Mouse (Mus musculus) erythroblast, embryonic 14.5 days (primary cell): ENCODE data around the gene Phlda2.

ENCODE experiments used
- GATA1 ChIP-seq: IDR thresholded peaks from 2 replicates; pipeline ENCODE4 v1.6.1; 2012; ENCODE audit warnings: low read length, inconsistent platforms, mixed read lengths
- TAL1 ChIP-seq: IDR thresholded peaks from 3 replicates; pipeline ENCODE4 v1.6.1; 2012; ENCODE audit warnings: low read length, inconsistent platforms, mixed read lengths

DNA sequence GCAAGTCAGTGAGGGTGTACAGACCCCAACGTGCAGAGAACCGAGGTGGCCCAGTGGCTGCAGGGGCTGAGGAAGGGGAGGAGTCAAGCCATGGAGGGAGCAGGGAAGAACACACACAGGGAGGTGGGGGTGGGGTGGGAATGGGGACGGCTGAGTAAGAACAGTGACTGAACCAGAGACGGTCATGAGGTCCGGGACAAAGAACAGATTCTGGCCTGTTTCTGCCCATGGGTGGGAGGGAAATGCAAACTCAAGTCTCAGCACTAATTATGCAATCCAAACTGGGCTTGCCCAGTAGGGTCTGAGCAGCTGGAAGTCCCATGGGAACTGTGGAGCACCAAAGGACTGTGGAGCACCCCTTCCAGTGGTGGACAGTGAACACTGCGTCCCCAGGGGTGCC is 20.4 kb downstream of the Phlda2 start:
- TF ChIP-seq GATA1 (no peak), TAL1 (no peak)
